Mouse (Mus musculus): ENCODE data around the gene Kctd18.
"Not testable (repeated sequence)": the region's sequence is repeated elsewhere in the genome, so short reads cannot be mapped to it uniquely, and the experiment has no call there.

Gene Kctd18

DNA sequence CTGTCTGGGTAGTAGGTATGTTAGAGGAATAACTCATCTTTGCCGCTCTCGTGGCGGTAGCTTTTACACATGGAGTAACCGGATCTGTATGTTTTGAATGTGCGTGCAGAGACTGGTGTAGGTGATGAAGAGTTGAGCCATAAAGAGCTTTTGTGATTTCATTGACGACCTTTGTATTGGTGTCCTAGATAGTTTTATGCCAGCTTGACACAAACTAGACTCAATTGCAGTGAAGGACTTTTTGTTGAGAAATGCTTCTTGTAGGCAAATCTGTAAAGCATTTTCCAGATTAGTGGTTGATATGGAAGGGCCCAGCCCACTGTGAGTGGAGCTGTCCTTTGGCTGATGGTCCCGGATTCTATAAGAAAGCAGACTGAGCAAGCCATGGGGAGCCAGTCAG, at the start of gene Kctd18:
TSS of gene Kctd18 (minus strand) at position 101 of the 400 bp plus-strand sequence.
- DNase-seq, result no peak

DNA sequence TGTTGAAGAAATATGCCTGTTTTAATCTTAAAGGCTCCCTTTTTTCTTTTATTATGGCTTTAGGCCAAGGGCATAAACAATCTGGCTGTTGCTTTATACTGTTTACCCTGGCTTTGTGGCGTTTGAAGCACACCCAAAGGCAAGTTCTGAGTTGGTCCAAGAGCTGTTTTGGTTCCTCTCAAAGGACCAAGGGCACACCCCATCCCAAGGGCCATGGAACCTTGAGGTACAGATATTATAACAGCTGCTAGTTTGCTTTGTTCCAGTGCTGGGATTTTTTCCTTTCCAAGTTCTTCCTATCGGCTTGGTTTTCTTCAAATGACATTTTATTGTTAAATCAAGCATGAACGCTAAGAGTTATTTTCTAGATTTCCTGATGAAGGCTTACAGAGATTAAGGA, 46.9 kb upstream of the Kctd18 start:
- DNase-seq, result no peak

DNA sequence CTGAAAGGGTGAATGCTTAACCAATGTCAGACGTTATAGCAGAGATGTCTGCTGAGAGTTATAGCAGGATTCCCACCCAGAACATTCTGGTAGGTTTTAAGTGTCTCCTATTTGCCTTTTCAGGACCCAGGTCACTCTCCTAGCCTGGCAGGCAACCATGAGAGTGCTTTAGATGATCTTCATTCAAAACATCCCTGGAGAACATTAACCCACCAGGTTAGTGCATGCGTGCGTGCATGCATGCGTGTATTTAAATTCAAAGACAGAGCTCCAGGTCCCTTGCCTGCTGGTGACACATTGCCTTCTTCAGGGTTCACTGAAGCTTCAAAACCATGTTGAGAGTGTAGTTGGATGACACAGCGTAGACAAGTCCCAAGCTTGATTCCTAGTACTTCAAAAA, 46.4 kb upstream of the Kctd18 start:
- no peak for DNase-seq

DNA sequence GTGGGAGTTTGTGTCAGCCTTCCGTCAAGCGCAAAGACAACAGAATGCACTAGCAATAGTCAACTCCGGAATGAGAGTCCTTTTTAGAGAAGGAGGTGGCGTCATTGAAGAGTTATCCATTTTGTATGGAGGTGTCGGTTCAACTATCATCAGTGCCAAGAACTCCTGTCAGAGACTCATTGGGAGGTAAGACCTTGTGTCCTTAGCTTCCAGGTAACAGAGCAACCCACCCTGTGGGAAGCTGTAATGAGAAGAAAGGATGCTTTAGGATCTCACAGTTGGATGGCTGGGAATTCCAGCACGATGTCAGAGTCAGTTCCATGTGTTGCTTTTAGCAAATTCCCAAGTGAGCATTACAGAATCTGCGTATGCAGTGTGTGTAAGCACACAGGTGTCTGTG, 43.4 kb upstream of the Kctd18 start:
- DNase-seq, result no peak

DNA sequence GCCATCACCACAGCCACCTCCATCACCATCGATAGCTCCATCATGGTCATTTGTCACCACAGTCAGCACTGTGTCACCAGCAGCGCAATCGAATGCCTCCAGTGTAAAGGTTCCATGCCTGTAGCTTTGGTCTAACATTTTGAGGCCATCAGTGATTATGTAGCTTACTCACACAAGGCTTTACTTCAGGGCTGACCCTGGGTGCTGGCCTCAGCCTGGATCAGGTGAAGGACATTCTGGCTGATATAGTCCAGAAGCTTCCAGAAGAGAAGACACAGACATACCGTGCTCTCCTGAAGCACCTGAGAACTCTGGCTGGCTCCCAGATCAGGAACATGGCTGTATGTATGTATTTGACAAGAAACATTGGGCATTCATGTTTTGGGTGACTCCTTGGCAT, 40.1 kb upstream of the Kctd18 start:
- no peak for DNase-seq

DNA sequence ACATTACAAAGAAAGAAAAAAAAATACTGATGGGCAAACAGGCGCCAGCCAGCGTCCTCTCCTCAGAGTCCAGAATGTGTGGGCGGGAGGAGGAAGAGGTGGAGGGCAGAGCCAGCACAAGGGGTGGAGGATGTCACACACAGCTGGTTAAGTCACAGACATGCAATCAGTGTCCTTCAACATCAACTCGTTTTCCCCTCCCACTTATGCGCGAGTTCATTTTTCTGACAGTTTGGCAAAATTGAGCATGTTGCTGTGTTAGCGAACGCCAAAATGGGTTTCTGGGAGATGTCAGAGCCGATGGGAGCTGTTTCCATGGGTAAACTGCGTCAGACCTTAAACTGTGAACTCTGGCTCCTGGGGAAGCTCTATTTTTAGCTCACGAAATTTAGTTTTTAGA, 38.2 kb upstream of the Kctd18 start:
- no peak for DNase-seq

DNA sequence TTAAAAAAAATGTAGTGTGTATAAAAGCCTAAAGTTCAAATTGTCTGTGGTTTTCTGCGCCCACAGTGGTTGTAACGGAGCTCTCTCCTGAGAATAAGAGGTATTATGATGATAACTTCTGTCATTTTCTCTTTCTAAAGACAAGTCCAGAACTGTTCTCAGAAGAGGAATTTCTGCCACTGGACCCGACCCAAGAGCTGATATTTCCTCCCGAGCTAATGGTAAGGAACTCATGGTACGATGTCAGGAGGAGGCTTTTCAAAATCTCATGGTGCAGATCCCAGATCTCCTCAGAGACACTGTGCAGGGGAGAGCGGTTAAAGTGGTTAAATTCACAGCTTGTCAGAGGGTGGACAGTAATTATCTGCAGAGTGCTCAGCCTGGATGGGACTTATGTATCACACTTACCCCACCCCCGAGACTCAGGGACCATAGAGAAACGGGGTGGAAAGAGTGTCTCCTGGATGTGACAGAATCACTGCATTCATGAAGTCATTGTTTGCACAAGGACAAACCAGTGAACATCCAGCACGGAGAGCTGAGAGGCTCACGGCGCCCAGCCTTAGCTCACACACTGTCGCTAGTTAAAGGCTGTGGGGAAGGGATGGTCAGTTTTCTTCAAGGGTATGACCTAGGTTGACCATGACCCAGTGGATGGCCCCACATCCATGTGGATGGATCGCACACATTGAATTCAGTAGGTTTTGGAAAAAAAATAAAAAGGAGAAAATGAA, 37.5 kb upstream of the Kctd18 start:
- DNase-seq, result peak; percentile 27 to 36

DNA sequence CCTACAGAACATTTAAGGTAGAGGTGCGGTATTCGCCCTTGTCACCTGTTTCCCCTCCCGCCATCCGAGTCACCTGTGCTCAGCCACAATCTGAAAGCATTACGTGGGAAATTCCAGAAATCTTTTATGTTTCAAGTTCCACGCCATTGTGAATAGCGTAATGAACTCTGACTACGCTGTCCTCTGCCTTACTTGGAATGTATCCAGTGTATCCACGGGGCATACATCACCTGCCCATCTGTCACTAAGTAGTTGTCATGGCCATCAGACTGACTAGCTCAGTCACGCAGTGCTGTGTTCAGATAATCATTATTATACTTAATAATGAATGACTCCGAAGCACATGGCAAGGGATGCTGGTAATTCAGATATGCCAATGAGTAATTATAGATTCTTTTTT, 36.8 kb upstream of the Kctd18 start:
- DNase-seq, result peak; percentile 72 to 78

DNA sequence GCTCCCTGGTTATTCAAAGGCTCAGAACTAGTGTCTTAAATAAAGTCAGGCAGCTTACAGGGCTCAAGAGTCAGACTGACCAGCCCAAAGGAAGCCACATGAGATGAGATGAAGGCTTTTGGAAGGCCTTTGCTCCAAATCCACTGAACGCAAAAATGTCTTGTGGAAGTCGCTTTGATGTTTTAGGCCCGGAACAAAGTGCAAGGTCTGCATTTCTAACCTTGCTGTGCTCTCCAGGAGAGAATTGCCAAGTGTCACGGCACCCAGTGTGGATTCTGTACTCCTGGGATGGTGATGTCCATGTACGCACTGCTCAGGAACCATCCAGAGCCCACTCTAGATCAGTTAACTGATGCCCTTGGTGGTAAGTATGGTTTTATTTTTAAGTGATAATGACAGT, 30.4 kb upstream of the Kctd18 start:
- DNase-seq, result no peak

DNA sequence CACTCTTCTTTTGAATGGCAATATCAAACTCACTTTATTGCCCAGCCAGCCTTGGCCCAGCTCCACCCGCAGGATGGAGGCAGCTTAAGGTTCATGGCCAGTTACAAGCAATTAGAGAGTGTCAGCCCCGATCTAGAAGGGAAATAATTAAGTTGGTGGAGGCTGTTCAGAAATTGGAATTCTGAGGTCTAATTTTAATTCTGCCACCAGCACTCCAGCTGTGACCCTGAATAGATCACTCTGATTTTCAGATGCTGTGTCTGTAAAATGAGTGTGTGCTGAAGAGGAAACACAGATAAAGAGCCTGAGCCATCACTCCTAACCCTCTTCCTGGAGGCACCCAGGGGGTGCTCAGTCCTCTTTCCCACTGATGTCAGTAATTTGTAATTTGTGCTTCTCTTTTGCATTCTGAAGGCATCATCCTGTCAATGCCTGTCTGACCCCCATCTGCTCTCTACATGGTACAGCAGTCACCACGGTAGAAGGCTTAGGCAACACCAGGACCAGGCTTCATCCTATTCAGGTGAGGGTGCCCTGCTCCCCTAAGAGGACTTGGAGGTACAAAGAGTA, 28.1 kb upstream of the Kctd18 start:
- DNase-seq, result peak; percentile 51 to 67

DNA sequence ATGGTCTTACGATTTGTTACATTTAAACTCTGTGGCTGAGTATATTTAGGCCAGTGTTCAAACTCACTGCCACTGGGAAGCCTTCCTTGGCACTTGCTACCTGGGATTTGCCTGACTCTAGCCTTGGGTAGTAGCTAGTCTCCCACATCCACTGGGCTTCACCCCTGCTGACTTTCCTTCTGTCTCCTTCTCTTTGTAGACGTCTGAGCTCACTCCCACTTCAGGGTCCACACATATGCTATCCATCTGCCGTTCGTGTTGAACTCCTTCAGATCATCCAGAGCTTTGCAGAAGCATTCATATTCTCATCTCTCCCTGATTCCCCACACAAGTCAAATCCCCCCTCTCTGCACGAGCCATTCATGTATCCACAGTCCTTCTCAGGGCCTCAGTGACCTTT, 26.8 kb upstream of the Kctd18 start:
- peak; percentile 87 to 92 for DNase-seq

DNA sequence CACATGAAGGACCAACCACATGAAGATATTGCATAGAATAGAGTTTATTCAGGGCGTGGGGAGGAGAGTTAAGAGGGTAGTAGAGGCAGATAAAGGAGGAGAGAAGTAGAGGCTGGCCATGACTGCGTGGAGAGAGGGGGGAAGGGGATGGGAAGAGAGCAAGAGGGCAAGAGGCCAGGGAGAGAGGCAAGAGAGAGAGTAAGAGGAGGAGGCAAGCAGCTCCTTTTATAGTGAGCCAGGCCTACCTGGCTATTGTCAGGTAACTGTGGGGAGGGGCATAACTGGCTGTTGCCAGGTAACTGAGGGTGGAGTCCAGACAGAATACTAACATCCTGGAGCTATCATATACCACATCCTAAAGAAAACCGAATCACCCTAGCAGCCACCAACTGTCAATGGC, 26.3 kb upstream of the Kctd18 start:
- DNase-seq, result peak; percentile 50 to 57

DNA sequence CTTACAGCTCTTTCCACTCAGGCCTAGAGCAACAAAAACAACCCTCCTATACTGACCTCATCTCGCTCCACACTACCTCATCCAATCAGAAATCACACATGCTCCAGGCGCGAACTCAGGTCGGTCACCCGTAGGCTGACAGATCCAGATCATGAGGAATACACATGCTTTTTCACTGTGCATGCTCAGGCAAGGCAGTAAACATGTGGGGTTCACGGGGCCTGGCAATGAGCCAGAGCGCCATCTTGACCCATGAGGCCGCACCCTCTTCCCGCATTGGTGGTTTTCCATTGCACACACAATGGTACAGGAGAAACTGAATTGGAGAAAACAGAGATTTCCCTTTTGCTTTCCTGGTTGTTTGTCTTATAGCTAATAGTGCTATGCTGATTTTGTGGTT, 18.6 kb upstream of the Kctd18 start:
- DNase-seq, result not testable (repeated sequence)

DNA sequence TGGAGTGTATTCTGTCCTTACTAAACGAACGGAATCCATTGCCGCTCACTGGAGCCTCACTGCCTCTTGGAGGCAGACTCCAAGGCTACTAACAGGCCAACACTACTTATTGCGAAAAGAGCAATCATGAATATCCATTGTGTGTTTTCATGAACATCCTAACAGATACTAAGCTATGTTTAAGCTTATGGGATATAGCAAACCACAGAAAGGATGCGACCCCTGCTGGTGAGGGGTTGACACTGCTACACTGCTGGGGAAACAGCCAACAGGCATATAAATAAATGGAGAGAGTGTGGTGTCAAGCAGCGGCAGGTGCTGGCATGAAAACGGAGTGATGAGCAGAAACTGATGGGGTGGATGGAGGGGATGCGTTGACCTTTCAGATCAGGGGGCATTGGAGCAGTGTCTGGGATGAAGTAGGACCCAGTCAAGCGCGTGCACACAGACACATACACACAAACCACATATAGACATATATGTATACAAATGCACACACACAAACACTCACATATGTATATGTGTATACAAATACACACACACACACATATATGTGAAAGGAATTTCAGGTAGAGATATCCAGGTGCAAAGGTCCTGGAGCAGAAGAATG, 12.5 kb upstream of the Kctd18 start:
- DNase-seq, result peak; percentile 71 to 73

DNA sequence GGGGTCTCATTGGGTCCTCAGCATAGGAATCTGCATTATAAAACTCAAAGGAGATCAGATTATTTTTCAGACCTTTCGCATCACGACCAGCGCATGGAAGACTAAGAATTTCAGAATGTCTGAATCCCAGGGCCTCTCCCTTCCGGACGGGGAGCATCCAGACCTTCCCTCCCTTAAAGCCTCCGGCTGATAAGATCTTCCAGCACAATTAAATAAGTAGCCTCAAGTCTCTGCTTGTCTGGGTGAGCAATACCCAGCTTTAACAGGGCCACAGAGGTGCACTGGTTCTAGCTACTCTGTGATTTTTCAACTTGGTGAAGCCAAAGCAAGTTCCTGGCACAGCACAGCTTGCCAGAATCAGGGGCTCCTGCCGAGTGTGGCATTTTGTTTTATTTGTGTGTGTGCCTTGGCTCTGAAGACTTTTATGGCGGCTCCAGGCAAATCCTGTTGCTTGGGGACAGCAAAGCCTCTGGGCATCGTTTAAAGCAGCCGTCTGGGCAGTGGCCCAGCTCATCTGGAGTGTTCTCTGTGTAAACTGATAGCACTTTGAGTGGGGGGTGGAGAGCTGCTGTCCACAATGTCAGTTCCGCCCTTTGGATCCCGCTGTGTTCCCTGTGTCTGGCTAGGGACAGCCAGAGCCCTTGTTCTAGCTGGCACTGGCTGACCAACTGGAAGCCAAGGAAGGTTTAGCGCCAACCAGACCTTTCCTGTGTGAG, 11.6 kb upstream of the Kctd18 start:
- DNase-seq, result peak; percentile 59 to 79

DNA sequence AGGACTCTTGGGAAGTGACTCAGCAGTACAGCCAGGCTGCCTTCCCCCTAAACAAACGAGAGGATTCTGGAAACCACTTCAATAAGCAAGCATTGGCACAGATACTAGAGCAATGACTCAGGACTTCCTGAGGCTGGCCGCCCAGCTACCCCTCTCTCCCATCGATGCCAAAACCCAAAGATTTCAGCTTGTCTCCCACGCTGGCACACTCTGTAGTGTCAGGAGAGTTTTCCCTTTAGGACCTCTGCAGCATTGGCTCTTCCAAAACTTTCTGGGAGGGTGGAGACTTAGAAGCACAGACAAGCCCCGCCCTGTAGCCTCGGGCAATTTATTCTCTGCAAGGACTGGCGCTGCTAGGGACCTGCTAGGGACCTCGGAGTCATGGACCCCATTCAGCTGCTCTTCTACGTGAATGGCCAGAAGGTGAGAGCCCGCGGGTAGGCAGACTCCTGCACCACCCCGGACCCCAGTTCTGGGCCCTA, 10.9 kb upstream of the Kctd18 start, which contains the start of gene Aox1:
TSS of gene Aox1 (plus strand) at position 296 of the 482 bp plus-strand sequence.
- peak; percentile 39 to 48 for DNase-seq

DNA sequence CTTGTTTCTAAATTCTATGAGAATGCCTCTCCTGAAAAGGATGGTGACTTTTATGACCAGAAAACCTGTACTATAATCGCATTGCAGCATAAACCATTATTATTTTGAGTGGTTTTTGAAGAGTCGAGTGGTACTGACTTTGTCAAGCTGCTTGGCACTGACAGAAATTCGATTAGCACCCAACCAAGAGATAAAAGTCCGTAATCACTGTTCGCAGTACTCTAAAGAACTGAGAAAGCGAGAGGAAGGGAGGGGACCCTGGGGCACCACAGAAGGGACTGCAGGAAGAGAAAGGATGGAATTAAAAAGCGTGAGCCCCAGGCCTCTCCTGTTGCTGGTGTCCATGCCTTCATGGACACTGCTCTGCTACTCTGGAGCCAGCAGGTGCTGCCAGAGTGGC, 9.0 kb upstream of the Kctd18 start:
- no peak for DNase-seq

DNA sequence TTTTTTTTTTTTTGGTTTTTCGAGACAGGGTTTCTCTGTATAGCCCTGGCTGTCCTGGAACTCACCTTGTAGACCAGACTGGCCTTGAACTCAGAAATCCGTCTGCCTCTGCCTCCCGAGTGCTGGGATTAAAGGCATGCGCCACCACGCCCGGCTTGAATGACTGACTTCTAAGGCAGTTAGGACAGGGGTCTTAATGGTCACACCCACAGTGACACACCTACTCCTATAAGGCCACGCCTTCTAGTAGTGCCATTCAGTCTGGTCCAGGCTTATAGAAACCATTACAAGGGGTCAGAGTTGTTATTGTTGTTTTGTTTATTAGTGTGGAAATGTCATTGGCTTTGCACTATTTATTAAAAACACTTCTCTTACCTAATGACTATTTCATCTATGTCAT, 12.4 kb downstream of the Kctd18 start:
- not testable (repeated sequence) for DNase-seq

DNA sequence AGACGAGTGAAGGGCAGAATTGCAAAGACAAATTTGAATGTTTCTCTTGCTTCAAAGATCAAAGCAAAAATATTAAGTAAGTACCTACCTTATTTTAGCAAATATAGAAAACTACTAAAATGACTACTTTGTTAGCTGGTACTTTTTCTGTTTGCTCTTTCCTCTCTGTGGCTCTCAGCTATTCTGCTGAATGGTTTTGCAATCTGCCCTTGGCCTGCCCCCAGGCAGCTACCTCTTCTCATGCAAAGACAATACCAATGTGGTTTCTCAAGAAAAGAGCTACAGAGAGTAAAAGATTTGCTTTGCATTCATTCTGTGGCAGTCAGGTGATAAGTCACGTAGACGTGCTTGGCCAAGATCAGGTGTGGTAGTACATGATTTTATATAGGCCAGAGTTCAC, 20.6 kb downstream of the Kctd18 start:
- DNase-seq, result no peak

DNA sequence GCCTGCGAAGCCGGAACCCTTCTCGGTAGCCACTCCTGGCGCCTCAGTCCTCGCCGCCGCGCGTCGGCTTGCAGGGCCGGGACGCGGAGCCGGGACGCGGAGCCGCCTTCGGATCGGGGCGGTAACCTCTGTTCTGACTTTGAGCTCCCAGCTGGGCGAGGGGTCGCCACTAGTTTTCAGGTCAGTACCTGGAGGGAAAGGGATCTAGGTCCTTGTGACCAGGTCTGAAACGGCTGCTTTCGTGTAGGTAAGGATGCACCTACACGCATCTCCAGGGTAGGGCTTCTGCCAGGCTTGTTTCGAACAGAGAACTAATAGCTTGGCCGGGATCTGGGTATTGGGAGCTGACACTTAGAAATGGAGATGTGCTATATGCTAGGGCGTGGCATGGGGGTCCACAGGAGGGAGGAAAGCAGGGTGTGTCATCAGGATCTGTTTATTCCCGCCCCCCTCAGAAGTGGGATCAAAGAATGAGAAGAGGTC, 22.6 kb downstream of the Kctd18 start:
- no peak for DNase-seq

DNA sequence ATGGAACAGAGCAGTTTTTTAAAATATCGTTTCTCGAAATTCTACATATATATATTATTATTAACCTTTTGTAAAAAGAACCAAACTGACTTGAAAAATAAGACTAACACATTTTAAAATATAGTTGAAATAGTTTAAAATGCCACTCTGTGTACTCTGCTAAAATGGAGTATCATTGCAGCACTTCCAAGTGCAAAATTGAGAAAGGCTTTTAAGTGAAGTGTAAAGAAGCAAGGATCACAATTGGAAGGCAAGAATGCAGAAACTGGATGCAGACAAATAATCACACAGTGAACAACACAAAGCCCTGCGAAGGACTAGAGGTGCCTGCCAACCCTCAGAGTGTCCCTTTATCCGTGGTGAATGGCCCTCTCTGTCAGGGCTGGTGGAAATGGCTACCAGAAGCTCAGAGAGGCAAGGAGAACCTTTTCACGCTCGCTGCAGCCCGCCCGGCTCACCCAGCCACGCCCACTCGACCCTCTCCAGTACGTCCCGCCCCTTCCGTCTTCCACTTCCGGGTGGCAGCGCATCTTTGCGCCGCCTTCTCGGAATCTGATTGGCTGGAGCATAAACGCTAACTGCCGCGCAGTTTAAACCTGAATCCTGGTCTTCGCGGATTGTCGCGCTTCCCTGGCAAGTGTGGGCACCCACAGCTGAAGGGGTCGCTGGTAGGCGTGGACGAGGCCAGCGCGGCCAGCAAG, 23.2 kb downstream of the Kctd18 start, which contains the start of gene Sgo2a:
TSS of gene Sgo2a (plus strand) at position 540 of the 701 bp plus-strand sequence.
- peak; percentile 98 for DNase-seq

DNA sequence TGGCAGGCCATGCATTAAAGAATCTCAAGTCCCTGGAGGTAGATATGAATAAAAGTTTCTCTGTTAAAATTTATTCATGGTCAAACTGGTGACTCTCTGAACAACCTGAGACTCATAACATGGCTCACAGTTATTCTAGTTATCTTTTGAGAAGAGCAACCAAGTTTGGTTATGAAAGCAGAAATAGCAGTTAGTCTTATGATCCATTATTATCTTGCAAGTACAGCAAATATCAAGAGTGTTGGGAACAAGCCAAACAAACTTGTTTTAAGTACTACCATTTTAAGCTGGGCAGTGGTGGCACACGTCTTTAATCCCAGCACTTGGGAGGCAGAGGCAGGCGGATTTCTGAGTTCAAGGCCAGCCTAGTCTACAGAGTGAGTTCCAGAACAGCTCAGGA, 27.5 kb downstream of the Kctd18 start:
- no peak for DNase-seq

All from cerebellum, postnatal 10 days (tissue).